Mouse (Mus musculus): Measurements from ENCODE around the gene Lifr. TPM values are rescaled to one million over a fixed set of nuclear protein-coding genes. Genes with fewer than 3 reads are reported as not detected.

Lifr gene
- total RNA-seq (2023): 0.44 TPM

GRCm38 (mm10) chr15:7090211-7090765 is at the start of gene Lifr:
TSS of gene Lifr (plus strand) at chr15:7090614.

Other genes starting within 250 kb of the Lifr start
- not detected for gene Osmr, start 215.6 kb upstream of the Lifr start, total RNA-seq (2023)

All from CD4-positive naive resting alpha-beta T cell, adult 76 days (primary cell).